Mouse (Mus musculus) neural tube, embryonic 15.5 days (tissue): ENCODE measurements around the gene Grid1. TPM values are rescaled to one million over a fixed set of nuclear protein-coding genes. Genes with fewer than 3 reads are reported as not detected.

Experiments
- ATAC-seq: fragments of 200-750 bp; cut with Nextera tagmentation; 2 replicates; pipeline ENCODE4 v1.8.0; 2017; ENCODE audit warnings: mild to moderate bottlenecking, moderate TSS enrichment, moderate library complexity; ENCODE audit not compliant: low FRiP score
- H3K27ac ChIP-seq: fragments of 300-500 bp; sonication (generic); replicated peaks from 2 replicates; pipeline ENCODE4 v1.5.1; 2015; ENCODE audit warnings: mild to moderate bottlenecking, inconsistent platforms
- H3K27me3 ChIP-seq: fragments of 300-500 bp; sonication (generic); replicated peaks from 2 replicates; pipeline ENCODE4 v1.6.1; 2015; ENCODE audit warnings: inconsistent platforms
- H3K36me3 ChIP-seq: fragments of 300-500 bp; sonication (generic); 2 replicates; pipeline ENCODE4 v1.6.1; 2015; ENCODE audit warnings: inconsistent platforms
- H3K4me1 ChIP-seq: fragments of 300-500 bp; sonication (generic); 2 replicates; pipeline ENCODE4 v1.6.1; 2015; ENCODE audit warnings: inconsistent platforms
- H3K4me2 ChIP-seq: fragments of 300-500 bp; sonication (generic); 2 replicates; pipeline ENCODE4 v1.6.1; 2015; ENCODE audit warnings: inconsistent platforms, mild to moderate bottlenecking, moderate library complexity
- H3K4me3 ChIP-seq: fragments of 300-500 bp; sonication (generic); replicated peaks from 2 replicates; pipeline ENCODE4 v1.5.1; 2015; ENCODE audit warnings: mild to moderate bottlenecking, inconsistent platforms
- H3K9ac ChIP-seq: fragments of 300-500 bp; sonication (generic); replicated peaks from 2 replicates; pipeline ENCODE4 v1.6.1; 2015; ENCODE audit warnings: mild to moderate bottlenecking, inconsistent platforms
- H3K9me3 ChIP-seq: fragments of 300-500 bp; sonication (generic); replicated peaks from 2 replicates; pipeline ENCODE4 v1.6.1; 2016; ENCODE audit warnings: inconsistent platforms
- WGBS: fragments of 180-500 bp; shearing (Covaris S2); methylation state at CpG from one replicate; pipeline ENCODE4 v1.1.7; 2015; ENCODE audit warnings: mixed read lengths; 5-methylcytosine and 5-hydroxymethylcytosine counted together
- polyA plus RNA-seq: library from polyadenylated mRNA; unstranded; fragments of >200 nt; fragmentation: Nextera tagmentation; extraction: Ambion mirVana; gene quantifications from 2 replicates; pipeline ENCODE4 v1.2.1, GENCODE M21; 2015

Grid1 gene
- polyA plus RNA-seq, 1 experiment from 2014 or later = 8.3 TPM

DNA sequence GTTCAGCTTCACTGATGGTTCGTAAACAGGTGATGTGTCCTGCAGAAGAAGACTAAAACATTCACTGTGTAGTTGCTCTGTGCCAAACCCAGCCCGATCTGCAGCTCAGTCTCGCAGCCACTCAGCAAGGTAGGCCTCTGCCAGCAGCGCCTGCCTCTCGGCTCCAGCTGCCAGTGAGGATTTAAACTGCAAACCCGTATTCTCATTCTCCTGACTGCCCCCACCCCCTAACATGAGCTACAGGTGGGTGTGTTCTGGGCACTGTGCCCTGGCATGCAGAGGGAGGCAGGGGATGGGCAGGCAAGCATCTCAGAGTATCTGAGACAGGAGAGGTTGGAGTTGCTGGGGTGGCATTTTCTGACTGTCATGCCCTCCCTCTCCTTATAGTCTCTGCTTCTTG, 140.3 kb downstream of the Grid1 start:
- peak; percentile 4; the same call in 1 of the 2 replicates for ATAC-seq
- Histone ChIP-seq H3K4me1 (peaks cover 13% of the 10 kb centered on the region), H3K27ac (no peak overlapping the region), H3K36me3 (no peaks in the 10 kb centered on the region), H3K9me3 (no peaks in the 10 kb centered on the region), H3K4me2 (no peak overlapping the region), H3K9ac (no peak overlapping the region), H3K4me3 (no peak overlapping the region), H3K27me3 (no peaks in the 10 kb centered on the region)
- 60% methylated on average over 6 of the region's 6 CpGs for WGBS

DNA sequence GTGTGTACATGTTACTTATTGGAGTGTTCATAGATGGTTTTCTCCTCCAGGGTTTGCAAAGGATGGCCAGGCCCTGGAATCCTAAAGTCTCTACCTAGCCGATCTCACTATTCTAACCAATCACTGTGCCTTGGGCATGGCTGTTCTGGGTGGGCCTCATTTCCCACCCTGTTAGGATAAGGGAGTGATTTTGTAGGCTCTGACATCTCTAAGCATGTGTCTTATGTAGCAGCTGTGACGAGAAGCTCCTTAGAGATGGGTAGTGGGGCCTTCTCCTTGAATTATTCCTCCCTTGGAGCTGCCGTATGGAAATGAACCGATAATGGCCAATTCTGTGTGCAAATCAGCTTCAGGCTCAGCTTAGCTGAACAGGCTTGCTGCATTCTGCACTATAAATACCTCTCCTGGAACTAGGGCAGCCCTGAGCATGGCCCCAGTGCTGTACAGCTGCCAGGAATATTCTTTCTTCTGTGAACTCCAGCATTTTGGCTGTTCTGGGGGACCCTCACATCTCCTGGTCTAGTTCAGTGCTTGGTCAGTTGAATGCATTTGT, 143.8 kb downstream of the Grid1 start:
- WGBS = 43% methylated on average over 4 of the region's 4 CpGs
- H3K27me3 ChIP-seq = no peaks in the 10 kb centered on the region

DNA sequence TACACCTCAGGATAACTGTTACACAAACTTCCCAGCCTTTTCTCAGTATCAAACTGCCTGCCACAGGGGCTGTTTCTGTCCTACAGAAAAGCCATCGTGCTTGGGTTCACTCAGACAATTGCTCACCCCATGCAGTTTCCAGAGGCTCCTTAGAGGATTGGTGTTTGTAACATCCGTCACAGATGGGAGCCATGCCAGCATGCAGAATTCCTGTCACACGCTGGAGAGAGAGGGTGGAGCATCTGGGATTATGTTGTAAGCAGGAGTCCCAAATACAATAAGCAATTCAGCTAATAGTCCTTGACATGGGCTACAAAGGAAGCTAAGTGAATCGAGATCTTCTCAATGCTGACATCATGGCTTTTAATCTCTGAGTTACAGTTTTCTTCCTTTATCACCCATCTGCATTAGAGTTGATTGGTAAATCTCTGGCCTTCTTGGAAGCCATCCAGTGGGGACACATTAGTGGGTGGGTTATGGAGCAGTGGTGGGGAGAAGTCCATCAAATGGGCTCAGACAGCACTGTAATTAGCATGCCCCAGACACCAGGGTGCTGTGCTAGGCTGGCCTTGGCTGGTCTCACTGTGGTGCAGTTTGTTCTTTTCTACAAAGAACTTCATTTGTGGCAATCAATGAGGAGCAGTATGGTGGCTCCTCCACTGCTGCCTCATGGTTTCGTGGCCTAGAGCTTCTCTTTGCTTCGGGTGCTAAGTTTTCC, 149.4 kb downstream of the Grid1 start:
- 29% methylated on average over 6 of the region's 6 CpGs for WGBS
- no peaks in the 10 kb centered on the region for H3K27me3 ChIP-seq

More for the DNA sequence above, 143.8 kb downstream of the Grid1 start:
- Histone ChIP-seq H3K27ac (peak overlapping the region; percentile 41; the same call in 1 of the 2 replicates), H3K4me3 (no peak overlapping the region), H3K36me3 (no peaks in the 10 kb centered on the region), H3K9me3 (no peaks in the 10 kb centered on the region), H3K4me2 (no peak overlapping the region), H3K9ac (no peak overlapping the region), H3K4me1 (peaks cover 13% of the 10 kb centered on the region)
- peak; percentile 39; the same call in 1 of the 2 replicates for ATAC-seq

DNA sequence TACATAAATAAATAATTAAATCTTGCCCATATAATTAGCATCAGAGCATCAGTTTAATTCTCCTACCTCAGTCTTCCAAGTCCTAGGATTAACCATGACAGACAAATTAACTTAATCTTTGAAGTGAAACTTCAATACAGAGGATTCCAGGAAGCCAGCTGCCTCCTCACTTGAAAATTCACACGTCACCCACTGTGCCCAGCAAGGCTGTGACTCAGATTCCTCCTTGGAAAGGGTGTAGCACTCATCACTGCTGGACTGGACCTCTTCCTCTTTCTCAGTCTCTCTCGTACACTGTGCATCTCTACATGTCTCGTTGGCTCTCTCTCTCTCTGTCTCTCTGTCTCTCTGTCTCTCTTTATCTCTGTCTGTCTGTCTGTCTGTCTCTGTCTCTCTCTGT, 153.0 kb downstream of the Grid1 start:
- 81% methylated on average over 3 of the region's 3 CpGs for WGBS
- no peaks in the 10 kb centered on the region for H3K36me3 ChIP-seq
- H3K4me1 ChIP-seq = peaks cover 8% of the 10 kb centered on the region
- no peak overlapping the region for H3K4me2 ChIP-seq
- no peak for ATAC-seq
- no peaks in the 10 kb centered on the region for H3K27me3 ChIP-seq
- H3K9me3 ChIP-seq = no peaks in the 10 kb centered on the region
- no peak overlapping the region for H3K27ac ChIP-seq
- H3K9ac ChIP-seq = no peak overlapping the region
- no peak overlapping the region for H3K4me3 ChIP-seq

More for the DNA sequence above, 149.4 kb downstream of the Grid1 start:
- Histone ChIP-seq H3K9ac (no peak overlapping the region), H3K36me3 (no peaks in the 10 kb centered on the region), H3K4me1 (peaks cover 8% of the 10 kb centered on the region), H3K27ac (peak overlapping the region; percentile 28; the same call in 1 of the 2 replicates), H3K9me3 (no peaks in the 10 kb centered on the region), H3K4me3 (no peak overlapping the region), H3K4me2 (no peak overlapping the region)
- ATAC-seq = peak; percentile 88

DNA sequence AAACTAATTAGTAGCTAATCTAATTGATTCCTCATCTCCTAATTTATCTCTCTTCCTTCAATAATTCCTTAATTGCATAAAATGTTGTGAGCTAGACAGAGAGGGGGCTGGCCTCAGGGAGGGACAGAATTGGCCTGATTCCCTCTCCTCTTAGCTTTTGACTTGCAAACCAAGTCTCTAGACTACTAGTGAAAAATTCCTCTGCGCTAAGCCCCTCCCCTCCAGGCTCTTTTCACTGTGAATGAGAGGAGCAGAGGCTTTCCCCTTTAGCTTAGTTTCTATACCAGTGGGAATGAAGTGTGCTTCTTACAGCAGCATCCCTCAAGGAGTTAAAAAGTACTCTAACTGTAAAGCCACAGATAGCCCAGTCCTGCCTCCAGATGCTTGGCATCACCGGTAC, 160.8 kb downstream of the Grid1 start:
- Histone ChIP-seq H3K9ac (no peak overlapping the region), H3K4me3 (no peak overlapping the region), H3K27ac (no peak overlapping the region), H3K36me3 (no peaks in the 10 kb centered on the region), H3K4me1 (peaks cover 6% of the 10 kb centered on the region; the same call in 1 of the 2 replicates), H3K4me2 (no peak overlapping the region), H3K9me3 (no peaks in the 10 kb centered on the region), H3K27me3 (no peaks in the 10 kb centered on the region)
- 24% methylated on average over 2 of the region's 2 CpGs for WGBS
- ATAC-seq = no peak

DNA sequence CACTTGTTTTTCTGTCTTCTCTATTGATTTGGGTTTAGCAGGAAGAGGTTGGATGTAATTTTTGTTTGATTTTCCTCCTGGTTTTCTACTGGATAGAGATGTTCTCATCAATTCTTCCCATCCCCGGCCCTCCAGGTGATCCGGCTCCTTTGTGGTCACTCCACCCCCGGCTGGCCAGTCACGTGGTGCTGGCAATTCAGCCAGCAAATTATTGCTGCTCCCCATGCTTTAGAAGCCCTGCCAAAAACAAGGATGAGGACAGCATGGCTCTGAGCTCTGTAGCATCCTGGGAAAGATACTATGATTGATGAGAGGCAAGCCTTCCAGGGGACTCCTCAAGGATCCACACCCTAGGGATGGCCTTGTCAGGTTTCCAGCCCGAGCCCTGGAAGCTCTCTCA, 169.2 kb downstream of the Grid1 start:
- Histone ChIP-seq H3K9ac (no peak overlapping the region), H3K27ac (no peak overlapping the region), H3K36me3 (no peaks in the 10 kb centered on the region), H3K4me1 (no peaks in the 10 kb centered on the region), H3K9me3 (no peaks in the 10 kb centered on the region), H3K4me2 (no peak overlapping the region), H3K4me3 (no peak overlapping the region), H3K27me3 (no peaks in the 10 kb centered on the region)
- no peak for ATAC-seq
- 67% methylated on average over 5 of the region's 5 CpGs for WGBS

DNA sequence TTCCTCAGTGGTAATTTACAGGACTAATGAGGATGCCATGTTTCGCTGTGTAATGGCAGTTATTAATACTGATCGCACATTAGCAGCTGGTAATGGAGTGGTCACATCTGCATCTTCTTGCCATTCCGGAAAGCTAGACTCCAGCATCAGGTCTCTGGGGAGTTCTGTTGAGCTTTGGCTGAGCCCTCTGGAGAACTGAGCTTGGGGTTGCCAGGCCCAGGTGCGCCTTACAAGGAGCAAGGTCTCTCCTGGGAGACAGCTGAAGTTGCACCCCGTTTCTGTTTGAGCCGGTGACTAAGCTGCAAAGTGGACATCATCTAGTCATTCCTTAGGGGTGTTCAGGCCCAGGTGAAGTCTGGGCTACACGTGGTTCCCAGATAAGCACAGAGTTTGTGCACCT, 186.8 kb downstream of the Grid1 start:
- H3K27ac ChIP-seq = no peak overlapping the region
- no peaks in the 10 kb centered on the region for H3K9me3 ChIP-seq
- no peak overlapping the region for H3K9ac ChIP-seq
- H3K4me3 ChIP-seq = no peak overlapping the region
- H3K4me2 ChIP-seq = no peak overlapping the region
- 62% methylated on average over 7 of the region's 7 CpGs for WGBS
- no peak for ATAC-seq
- H3K27me3 ChIP-seq = no peaks in the 10 kb centered on the region
- peaks cover 13% of the 10 kb centered on the region for H3K4me1 ChIP-seq
- no peaks in the 10 kb centered on the region for H3K36me3 ChIP-seq

DNA sequence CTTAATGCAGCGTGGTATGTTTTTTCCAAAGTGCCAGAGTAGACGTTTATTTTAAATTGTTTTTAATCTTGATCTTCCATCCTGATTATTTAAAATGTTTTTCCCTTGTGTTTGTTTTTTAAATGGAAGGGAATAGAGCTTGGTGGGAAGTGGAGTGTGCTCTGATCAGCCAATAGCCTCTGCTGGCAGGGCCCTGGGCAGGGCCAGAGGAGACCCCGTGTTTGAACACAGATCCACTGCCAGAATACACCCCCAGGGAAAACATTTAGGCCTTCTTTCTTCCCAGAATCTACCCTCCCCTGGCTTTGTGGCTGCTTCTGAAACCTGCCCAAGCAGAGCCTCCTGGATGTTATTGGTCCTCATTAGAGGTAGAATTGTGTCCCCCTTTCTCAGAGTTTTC, 188.8 kb downstream of the Grid1 start:
- H3K4me2 ChIP-seq = peak overlapping the region; percentile 27; the same call in 1 of the 2 replicates
- peak; percentile 52; the same call in 1 of the 2 replicates for ATAC-seq
- peaks cover 13% of the 10 kb centered on the region for H3K4me1 ChIP-seq
- H3K9ac ChIP-seq = no peak overlapping the region
- H3K4me3 ChIP-seq = no peak overlapping the region
- no peaks in the 10 kb centered on the region for H3K27me3 ChIP-seq
- no peaks in the 10 kb centered on the region for H3K36me3 ChIP-seq
- no peaks in the 10 kb centered on the region for H3K9me3 ChIP-seq
- H3K27ac ChIP-seq = peak overlapping the region; percentile 18; the same call in 1 of the 2 replicates
- 24% methylated on average over 3 of the region's 3 CpGs for WGBS

DNA sequence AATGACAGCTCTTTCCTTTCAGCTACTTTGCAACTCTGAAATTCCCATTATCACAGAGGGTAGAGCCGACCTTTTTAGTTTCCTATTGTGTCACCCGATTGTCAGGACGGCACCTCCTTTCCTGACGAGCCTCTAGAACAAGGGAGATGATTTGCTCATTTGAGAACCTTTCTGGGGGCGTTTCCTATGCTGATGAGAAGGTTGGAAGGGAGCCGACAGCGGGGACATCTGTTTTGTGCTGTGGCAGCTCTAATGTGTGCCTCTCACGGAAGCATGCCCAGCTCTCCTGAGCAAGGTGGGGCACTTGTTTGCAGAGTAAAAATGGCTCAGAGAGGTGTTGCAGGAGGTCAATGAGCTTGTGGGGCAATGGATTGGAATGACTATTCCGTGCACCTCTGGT, 189.2 kb downstream of the Grid1 start:
- H3K4me2 ChIP-seq = peak overlapping the region; percentile 27; the same call in 1 of the 2 replicates
- H3K4me3 ChIP-seq = no peak overlapping the region
- no peaks in the 10 kb centered on the region for H3K36me3 ChIP-seq
- H3K9me3 ChIP-seq = no peaks in the 10 kb centered on the region
- ATAC-seq = peak; percentile 36; the same call in 1 of the 2 replicates
- peaks cover 13% of the 10 kb centered on the region for H3K4me1 ChIP-seq
- WGBS = 14% methylated on average over 9 of the region's 9 CpGs
- H3K9ac ChIP-seq = no peak overlapping the region
- no peaks in the 10 kb centered on the region for H3K27me3 ChIP-seq
- peak overlapping the region; percentile 18; the same call in 1 of the 2 replicates for H3K27ac ChIP-seq

DNA sequence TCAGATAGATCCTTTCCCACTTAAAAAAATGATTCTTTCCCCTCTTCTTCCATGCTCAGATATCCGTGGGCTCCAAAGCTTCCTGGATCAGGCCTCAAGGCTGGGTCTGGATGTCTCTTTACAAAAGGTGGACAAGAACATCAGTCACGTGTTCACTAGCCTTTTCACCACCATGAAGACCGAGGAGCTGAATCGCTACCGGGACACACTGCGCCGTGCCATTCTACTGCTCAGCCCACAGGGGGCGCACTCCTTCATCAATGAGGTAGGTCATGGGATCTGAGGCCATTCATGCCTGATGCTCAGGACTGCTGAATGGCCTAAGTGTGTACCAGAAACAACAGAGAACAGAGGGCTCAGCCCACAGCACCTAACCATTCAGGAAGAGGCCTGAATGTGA, 206.8 kb downstream of the Grid1 start:
- 89% methylated on average over 8 of the region's 8 CpGs for WGBS

DNA sequence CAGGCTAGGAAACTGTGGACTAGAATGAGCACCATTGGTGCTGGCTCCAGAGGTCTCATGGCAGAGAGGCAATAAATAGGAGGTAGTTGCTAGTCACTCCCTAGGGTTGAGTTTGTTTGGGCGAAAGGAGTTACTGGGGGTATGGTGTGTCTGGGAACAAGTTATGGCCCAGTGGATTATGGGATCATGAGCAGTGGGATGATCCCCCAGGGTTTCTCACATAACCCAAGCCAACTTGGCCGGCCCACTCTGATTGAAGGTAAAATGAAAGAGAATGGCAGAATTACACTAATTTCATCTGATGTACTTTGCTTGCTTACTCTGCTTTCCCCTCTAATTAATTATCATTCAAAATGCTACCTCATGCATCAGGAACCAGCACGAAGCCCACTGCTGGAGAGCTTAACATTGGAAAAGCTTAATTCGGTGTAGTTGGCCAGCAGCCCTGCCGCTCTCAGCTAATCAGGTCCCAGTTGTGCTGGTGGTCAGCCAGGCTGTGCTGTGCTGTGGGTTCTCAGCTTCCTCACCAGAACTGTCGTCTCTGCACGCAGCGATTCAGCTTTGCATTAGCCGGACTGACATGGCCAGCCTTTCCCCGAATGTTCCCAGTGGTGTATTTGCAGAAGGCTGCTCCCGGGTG, 207.7 kb downstream of the Grid1 start:
- H3K36me3 ChIP-seq = no peaks in the 10 kb centered on the region
- no peak overlapping the region for H3K27ac ChIP-seq
- H3K4me2 ChIP-seq = no peak overlapping the region
- 59% methylated on average over 11 of the region's 11 CpGs for WGBS
- H3K4me1 ChIP-seq = 0 out of 2 replicates have a peak, but pooled peaks cover 4% of the 10 kb centered on the region
- ATAC-seq = peak; percentile 23; the same call in 1 of the 2 replicates
- H3K4me3 ChIP-seq = no peak overlapping the region
- no peak overlapping the region for H3K9ac ChIP-seq
- H3K27me3 ChIP-seq = no peaks in the 10 kb centered on the region
- no peaks in the 10 kb centered on the region for H3K9me3 ChIP-seq

More for the DNA sequence above, 206.8 kb downstream of the Grid1 start:
- H3K4me3 ChIP-seq = no peak overlapping the region
- ATAC-seq = no peak
- H3K9ac ChIP-seq = no peak overlapping the region
- H3K36me3 ChIP-seq = no peaks in the 10 kb centered on the region
- no peak overlapping the region for H3K4me2 ChIP-seq
- H3K9me3 ChIP-seq = no peaks in the 10 kb centered on the region
- no peak overlapping the region for H3K27ac ChIP-seq
- no peaks in the 10 kb centered on the region for H3K27me3 ChIP-seq
- H3K4me1 ChIP-seq = 0 out of 2 replicates have a peak, but pooled peaks cover 4% of the 10 kb centered on the region
